Mouse (Mus musculus) spleen, adult 12 weeks (tissue): ENCODE measurements around the gene Fam169b.
"Not testable (repeated sequence)": the region's sequence is repeated elsewhere in the genome, so short reads cannot be mapped to it uniquely, and the experiment has no call there.

Source experiments
- DNase-seq: peaks from one replicate; pipeline ENCODE4 v3.0.0; 2022; ENCODE audit warnings: low spot score

Gene Fam169b

GRCm38 (mm10) chr7:68286526-68287481 lies 13.2 kb downstream of the Fam169b start:
- no peak for DNase-seq

- no peak for DNase-seq
Measured at GRCm38 (mm10) chr7:68287582-68287981, 13.9 kb downstream of the Fam169b start.

- not testable (repeated sequence) for DNase-seq
Measured at GRCm38 (mm10) chr7:68288000-68288399, 14.4 kb downstream of the Fam169b start.

GRCm38 (mm10) chr7:68289081-68289480 lies 15.4 kb downstream of the Fam169b start:
- no peak for DNase-seq

- DNase-seq, result no peak
Measured at GRCm38 (mm10) chr7:68291603-68292002, 18.0 kb downstream of the Fam169b start.

DNA sequence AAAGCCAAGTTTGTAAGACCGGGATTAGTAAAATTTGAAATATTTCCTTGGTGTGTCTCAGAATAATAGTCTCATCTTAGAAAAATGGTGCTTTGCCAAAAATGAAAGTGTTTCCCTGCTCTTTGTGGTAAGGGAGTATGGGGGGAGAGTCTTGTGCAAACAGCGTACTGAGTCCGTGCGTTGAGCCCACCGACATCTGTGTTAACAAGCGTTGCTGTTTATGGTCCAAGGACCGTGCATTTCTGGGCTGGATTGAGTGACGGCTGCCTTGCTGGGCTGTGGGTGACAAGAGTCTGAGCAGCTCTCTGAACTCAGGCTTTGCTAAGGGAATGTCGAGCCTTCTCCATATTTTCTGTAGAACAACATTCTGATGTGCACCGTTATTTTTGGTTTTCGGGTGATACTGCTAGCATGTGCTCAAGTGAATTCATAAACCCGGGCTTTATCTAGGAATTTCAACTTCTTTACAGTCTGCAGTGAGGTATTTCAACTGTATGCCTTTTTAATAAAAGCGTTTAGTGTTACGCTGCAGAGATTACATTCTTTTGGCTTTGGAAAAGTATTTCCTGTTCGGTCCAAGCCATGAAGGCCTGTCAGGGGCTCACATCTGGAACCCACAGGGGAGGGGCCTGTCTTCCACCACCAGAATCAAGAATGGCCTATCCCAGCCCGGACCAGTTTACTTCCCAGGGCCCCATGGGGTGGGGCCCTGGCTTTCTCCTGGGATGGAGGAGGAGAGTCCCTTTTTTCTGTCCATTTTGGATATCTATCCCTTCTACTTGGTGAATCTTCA lies 20.6 kb downstream of the Fam169b start:
- DNase-seq, result no peak

DNA sequence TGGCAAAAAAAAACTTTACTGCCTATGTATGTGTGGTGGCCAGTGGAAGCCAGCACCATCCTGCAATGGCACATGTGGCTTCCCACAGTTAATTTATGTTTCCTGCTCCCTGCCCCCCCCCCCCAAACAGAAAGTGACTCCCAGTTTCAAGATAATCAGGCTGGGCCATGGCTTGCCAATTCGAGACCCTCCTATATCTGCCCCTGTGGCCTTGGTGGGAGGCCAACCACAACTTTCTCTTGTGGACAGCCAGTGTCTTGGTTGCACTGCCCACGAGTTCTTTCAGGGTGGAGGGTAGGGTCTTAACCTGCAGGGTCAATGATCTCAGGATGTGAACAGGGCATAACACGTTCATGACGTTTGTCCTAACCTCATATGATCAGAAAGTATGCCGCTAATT lies 22.8 kb downstream of the Fam169b start:
- no peak for DNase-seq

DNA sequence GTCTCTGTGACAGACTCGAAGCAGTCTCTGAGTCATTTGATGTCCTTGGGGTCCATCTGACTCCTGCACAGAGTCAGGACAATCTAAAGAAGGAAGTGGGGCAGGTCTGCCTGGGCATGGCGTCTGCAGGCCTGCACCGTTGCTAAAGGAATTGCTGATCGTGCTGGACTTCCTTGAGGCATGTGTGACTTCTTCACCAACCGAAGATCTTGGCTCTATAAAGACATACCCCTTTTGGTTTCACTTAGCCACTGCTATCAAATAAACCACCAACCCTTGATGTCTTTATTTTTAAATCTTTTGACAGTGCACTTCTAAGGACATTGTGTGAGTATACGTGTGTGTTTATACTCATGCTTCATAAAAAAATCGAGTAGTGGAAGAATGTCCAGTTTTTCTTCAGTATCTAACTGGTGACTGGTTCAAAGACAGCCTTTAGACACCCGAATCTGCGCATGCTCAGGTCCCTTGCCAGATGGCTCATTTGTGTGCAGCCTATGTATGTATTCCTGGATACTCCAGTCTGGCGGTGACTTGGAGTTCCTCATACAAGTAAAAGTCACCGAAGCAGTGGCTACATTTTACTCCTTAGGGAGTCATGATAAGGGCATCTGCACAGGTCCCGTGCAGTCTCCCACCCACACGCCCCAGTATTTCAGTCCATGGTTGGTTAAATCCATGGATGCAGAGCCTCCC lies 24.9 kb downstream of the Fam169b start:
- no peak for DNase-seq

- no peak for DNase-seq
Measured at GRCm38 (mm10) chr7:68301160-68301559, 27.5 kb downstream of the Fam169b start.

DNA sequence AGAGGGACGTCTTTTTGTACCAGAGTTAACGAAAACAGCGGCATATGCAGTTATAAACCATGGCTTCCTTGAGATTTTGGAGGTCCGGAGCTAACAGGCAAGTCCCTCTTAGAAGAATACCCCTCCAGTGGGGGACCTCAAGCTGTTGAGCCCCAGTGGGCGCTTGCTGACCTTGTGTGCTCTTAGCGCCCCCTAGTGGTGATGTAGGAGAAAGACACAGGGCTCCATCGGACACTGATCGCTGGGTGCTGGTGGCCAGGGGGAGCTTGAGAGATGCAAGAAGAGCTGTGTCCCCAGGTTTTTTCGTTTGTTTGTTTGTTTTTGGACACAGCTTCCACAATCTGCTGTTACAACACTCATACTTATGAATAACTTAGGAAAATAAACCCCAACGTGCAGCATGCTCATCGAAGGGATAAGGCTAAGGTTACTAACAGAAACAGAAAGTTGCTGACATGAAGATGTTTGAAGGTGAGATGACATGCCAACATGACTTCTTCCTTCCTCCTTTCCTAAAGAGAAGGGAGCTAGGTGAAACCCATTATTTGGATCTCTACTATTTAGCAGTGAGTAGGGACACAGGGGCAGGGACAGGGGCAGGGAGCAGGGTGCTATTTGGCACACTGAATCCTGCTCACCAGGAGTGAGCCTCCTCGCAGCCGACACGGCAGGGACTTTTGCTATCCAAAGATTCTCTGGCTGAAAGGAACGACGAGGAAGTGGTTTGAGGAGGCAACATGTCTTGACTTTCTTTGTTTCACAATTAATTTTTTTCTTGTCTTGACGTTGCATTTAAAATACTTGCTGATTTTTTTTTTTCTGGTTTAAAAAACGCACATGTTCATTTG lies 29.2 kb downstream of the Fam169b start:
- DNase-seq, result peak; percentile 44

- DNase-seq, result no peak
Measured at GRCm38 (mm10) chr7:68303685-68304084, 30.0 kb downstream of the Fam169b start.

DNA sequence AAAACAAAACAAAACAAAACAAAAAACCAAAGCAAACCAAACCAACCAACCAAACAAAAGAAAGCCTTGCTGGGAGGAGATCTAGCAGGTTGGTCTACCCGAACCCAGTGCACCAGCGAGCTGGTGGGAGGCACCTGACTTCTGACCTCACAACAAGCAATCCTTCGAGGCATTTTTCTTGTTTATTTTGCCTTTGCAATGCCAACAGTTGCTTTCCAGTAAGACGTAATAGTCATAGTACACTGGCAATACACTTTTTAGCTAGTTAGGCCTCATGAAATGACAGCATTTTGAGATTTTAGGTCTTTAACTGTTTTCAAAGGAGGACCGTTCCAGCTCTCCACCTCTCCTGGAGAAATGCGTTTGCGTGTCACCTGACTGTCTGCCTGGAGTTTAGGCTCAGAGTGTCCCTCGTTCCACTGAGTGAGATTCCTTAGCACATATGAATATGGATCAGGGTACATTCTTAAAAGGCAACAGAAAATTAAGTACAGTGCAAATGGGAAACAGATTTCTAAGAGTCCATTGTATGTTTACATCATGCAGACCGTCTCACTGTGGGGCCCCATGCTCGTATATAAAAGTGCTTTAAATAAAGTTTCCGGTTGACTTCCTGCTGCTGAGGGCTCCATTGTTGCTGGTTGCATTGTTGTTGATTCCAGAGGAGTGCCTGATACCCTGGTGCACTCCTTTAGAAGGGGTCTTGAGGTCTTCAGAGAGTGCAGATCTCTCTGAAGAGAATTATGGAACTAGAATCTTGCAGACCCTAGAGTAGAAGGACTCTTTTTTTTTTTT lies 32.3 kb downstream of the Fam169b start:
- no peak for DNase-seq

DNA sequence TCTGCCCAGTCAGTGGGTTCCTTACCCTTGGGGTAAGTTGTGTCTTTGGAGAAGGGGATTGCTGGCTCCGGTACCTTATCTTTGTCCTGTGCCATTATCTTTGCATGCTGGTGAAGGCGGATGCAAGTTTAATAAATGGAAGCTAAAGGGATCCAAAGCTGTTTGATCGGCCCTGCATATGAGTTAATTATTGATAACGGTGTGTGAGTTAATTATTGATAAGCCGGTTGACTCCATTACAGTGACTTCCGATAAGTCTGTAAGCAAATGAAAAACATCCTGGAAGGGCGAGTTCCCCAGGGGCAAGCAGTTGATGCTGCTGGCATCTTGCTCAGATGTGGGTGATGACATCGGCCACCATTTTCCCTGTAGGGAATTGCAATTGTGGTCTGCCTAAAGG lies 33.1 kb downstream of the Fam169b start:
- DNase-seq, result no peak

- DNase-seq, result no peak
Measured at GRCm38 (mm10) chr7:68311469-68311868, 37.8 kb downstream of the Fam169b start.

- DNase-seq, result no peak
Measured at GRCm38 (mm10) chr7:68312395-68312794, 38.8 kb downstream of the Fam169b start.

GRCm38 (mm10) chr7:68313038-68313782 lies 39.6 kb downstream of the Fam169b start:
- no peak for DNase-seq

DNA sequence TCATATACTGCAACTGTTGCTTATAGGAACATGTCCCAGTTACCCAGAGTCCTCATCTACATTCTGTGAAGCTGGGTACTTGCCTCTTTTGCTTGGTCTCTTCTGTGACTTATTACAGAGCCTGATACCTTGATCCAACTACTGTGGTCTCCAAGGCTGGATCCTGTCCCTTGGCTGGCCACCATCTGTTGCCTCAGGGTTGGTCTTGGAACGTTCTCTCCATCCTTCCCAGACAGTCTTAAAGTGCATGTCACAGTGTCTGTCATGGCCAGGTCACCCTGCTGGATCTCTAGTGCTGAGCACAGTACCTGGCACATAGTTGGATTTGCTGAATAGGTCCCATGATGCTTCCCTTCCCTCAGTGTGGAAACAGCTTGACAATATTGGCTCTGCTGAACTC lies 40.6 kb downstream of the Fam169b start:
- no peak for DNase-seq

DNA sequence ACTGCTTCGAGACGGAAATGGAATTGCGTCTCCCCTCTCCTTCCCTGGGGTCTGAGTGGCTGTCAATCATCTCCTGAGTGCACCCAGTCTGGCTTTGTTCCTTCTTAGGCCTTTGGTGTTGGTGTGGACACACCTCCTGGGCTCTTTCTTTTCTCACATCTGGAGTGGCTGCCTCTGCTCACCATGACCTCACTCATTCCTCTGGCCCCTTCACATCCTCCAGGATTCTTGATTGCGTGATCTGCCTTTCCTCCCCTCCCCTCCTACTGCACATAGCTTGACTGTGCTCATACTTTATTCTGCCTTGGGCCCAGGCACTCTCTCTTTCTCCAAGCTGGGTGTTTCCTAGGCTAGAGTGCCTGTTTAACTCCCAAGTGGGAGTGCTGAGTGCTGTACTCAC lies 41.4 kb downstream of the Fam169b start:
- no peak for DNase-seq

GRCm38 (mm10) chr7:68318006-68318788 lies 44.6 kb downstream of the Fam169b start:
- DNase-seq, result no peak
